Mouse (Mus musculus): Measurements from ENCODE around the gene Ruvbl1. TPM values are rescaled to one million over a fixed set of nuclear protein-coding genes. Genes with fewer than 3 reads are reported as not detected.

Gene Ruvbl1
- total RNA-seq, 1 experiment from 2014 or later = 242 TPM

DNA sequence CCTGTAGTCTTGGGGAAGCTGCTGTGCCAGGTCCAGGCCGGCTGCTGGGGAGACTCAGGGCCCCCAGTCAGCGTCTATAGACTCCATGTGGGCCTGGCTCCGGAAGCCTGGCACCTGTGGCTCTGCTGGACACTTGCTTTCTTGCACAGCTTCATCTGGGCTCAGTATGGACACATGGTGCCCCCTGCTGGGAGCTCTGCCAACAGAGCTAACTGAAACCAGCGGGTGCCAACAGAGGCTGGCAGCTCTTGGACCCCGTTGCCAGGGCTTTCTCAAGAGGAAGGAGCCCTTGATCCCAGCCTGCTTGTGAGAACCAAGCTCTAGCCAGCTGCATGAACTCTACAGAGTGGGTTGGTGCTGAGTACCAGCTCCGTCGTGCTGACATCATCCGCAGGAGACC is 21.7 kb downstream of the Ruvbl1 start:
- ATAC-seq (replicated peaks in 1 of 2; ENCODE audit: insufficient read depth in 1 of 2, low FRiP score in 2 of 2, low TSS enrichment in 1 of 2, low read depth in 1 of 2, poor library complexity in 2 of 2, severe bottlenecking in 2 of 2) = peak; percentile 55 to 57; a peak in 3 of 4 replicates

DNA sequence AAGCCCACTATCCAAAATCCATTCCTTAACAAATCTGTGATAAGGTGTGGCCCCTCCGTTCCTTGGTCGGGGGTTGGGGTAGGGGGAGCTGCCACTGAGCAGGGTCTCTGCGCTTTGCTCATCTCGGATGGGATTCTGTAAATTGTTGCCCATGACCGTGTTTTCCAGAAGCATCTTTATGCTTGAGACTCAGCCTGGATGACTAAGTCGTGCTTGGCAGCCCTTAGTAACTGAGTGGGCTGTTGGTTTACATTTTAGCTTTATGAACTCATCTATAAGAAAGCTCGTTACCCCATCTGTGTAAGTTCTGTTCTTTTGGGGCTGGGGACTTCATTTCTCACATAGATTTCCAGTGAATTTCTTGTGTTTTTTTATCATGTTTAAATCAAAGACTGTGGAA is 23.8 kb downstream of the Ruvbl1 start:
- ATAC-seq (replicated peaks in 1 of 2; ENCODE audit: insufficient read depth in 1 of 2, low FRiP score in 2 of 2, low TSS enrichment in 1 of 2, low read depth in 1 of 2, poor library complexity in 2 of 2, severe bottlenecking in 2 of 2) = no peak

DNA sequence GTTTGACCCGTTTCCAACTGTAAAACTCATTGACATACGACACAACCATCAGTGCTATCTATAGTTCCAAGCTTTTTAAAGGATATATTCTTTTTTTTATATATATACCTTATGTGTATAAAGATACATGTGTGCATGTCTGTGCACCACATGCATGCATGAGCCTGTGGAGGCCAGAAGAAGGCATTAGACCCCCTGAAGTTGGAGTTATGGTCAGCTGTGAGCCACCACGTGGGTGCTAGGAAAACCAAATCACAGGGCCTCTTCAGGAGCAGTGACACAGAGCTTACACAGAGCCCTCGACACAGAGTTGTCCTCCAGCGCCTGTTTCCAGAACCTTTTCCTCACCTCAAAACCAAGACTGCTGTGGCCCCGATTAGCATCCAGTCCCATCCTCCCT is 24.6 kb downstream of the Ruvbl1 start:
- ATAC-seq (replicated peaks in 1 of 2; ENCODE audit: insufficient read depth in 1 of 2, low FRiP score in 2 of 2, low TSS enrichment in 1 of 2, low read depth in 1 of 2, poor library complexity in 2 of 2, severe bottlenecking in 2 of 2) = no peak

GRCm38 (mm10) chr6:88490629-88491354 is 25.6 kb downstream of the Ruvbl1 start:
- no peak for ATAC-seq (replicated peaks in 1 of 2; ENCODE audit: insufficient read depth in 1 of 2, low FRiP score in 2 of 2, low TSS enrichment in 1 of 2, low read depth in 1 of 2, poor library complexity in 2 of 2, severe bottlenecking in 2 of 2)

DNA sequence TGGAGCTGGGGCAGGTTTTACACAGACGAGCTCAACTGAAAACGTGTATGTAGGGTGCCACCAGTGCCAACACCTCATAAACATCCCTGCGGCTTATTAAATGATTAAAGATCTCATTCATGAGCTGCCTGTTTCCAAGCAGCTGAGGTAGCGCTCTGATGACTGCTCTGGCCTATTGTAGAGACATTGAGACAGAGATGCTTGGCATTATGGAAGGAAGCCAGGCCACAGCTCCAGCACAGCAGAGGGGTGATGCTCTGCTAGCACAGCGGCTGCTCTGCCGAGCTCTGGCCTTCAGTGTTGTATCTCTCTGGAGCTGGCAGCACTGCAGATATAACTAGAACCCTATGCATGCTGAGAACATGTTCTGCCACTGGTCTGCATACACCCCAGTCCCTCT is 28.5 kb downstream of the Ruvbl1 start:
- ATAC-seq (replicated peaks in 1 of 2; ENCODE audit: insufficient read depth in 1 of 2, low FRiP score in 2 of 2, low TSS enrichment in 1 of 2, low read depth in 1 of 2, poor library complexity in 2 of 2, severe bottlenecking in 2 of 2) = no peak

GRCm38 (mm10) chr6:88499481-88500404 is 34.5 kb downstream of the Ruvbl1 start:
- 0 out of 4 replicates have a peak, but pooled peaks have one; percentile 13 to 46 for ATAC-seq (replicated peaks in 1 of 2; ENCODE audit: insufficient read depth in 1 of 2, low FRiP score in 2 of 2, low TSS enrichment in 1 of 2, low read depth in 1 of 2, poor library complexity in 2 of 2, severe bottlenecking in 2 of 2)

- ATAC-seq (replicated peaks in 1 of 2; ENCODE audit: insufficient read depth in 1 of 2, low FRiP score in 2 of 2, low TSS enrichment in 1 of 2, low read depth in 1 of 2, poor library complexity in 2 of 2, severe bottlenecking in 2 of 2) = no peak
These were observed 35.2 kb downstream of the Ruvbl1 start for GRCm38 (mm10) chr6:88500405-88500767.

GRCm38 (mm10) chr6:88502030-88502970 is 37.1 kb downstream of the Ruvbl1 start:
- no peak for ATAC-seq (replicated peaks in 1 of 2; ENCODE audit: insufficient read depth in 1 of 2, low FRiP score in 2 of 2, low TSS enrichment in 1 of 2, low read depth in 1 of 2, poor library complexity in 2 of 2, severe bottlenecking in 2 of 2)

- ATAC-seq (replicated peaks in 1 of 2; ENCODE audit: insufficient read depth in 1 of 2, low FRiP score in 2 of 2, low TSS enrichment in 1 of 2, low read depth in 1 of 2, poor library complexity in 2 of 2, severe bottlenecking in 2 of 2) = no peak
These were observed 37.8 kb downstream of the Ruvbl1 start for GRCm38 (mm10) chr6:88503044-88503443.

- no peak for ATAC-seq (replicated peaks in 1 of 2; ENCODE audit: insufficient read depth in 1 of 2, low FRiP score in 2 of 2, low TSS enrichment in 1 of 2, low read depth in 1 of 2, poor library complexity in 2 of 2, severe bottlenecking in 2 of 2)
These were observed 48.8 kb downstream of the Ruvbl1 start for GRCm38 (mm10) chr6:88513984-88514383.

DNA sequence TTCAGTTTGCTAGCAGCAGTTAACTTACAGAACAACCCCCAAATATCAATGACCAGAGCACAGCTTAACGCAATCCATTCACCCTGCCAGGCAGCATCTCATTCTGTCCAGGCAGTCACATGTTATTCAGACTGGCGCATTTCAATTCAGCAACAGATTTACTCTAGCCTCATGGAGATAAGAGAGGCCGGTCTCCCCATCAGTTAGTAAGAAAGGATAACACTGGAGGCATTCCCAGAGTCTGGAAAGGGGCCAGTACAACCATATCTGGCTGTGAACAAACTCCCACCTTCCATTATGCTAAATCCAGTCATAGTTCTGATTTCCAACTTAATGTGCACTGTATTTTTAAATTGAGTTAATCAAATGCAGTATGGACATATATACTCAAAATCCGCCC is 49.3 kb downstream of the Ruvbl1 start:
- ATAC-seq (replicated peaks in 1 of 2; ENCODE audit: insufficient read depth in 1 of 2, low FRiP score in 2 of 2, low TSS enrichment in 1 of 2, low read depth in 1 of 2, poor library complexity in 2 of 2, severe bottlenecking in 2 of 2) = no peak

GRCm38 (mm10) chr6:88515971-88516370 is 50.8 kb downstream of the Ruvbl1 start:
- ATAC-seq (replicated peaks in 1 of 2; ENCODE audit: insufficient read depth in 1 of 2, low FRiP score in 2 of 2, low TSS enrichment in 1 of 2, low read depth in 1 of 2, poor library complexity in 2 of 2, severe bottlenecking in 2 of 2) = no peak

- no peak for ATAC-seq (replicated peaks in 1 of 2; ENCODE audit: insufficient read depth in 1 of 2, low FRiP score in 2 of 2, low TSS enrichment in 1 of 2, low read depth in 1 of 2, poor library complexity in 2 of 2, severe bottlenecking in 2 of 2)
These were observed 51.5 kb downstream of the Ruvbl1 start for GRCm38 (mm10) chr6:88516667-88517066.

DNA sequence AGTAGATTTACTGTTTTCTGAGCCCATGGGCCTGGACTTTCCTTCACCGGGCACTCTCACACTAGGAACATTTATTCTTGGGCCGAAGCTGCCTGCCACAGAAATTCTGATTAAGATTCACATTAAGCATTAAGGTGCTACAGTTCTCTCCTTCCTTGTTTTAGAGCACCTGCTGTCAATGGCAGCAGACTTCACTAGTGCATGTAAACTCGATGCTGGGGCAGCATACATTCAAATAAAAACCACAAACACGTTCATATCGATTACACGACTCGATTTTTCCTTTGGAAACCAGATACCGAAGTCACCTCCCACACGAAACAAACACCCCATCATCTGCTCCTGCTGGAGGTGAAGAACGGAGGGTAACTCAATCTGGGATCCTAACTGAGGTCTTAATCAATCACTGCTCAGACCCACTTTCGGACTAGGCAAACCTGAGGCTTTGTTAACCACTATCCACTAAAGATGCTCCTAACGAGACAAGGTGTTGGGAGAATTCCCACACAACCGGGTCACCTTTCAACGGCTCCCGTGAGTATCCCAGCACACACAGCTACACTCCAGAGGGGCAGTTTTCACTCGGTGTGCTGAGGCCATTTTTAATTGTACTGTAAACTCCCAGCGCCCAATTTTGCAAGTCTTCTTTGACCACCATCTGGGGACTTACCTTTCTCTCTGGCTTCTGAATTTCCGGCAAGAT is 52.6 kb downstream of the Ruvbl1 start:
- no peak for ATAC-seq (replicated peaks in 1 of 2; ENCODE audit: insufficient read depth in 1 of 2, low FRiP score in 2 of 2, low TSS enrichment in 1 of 2, low read depth in 1 of 2, poor library complexity in 2 of 2, severe bottlenecking in 2 of 2)

GRCm38 (mm10) chr6:88518404-88519263 is 53.4 kb downstream of the Ruvbl1 start, which contains the start of gene Sec61a1:
TSS of gene Sec61a1 (minus strand) at chr6:88518905.
- ATAC-seq (replicated peaks in 1 of 2; ENCODE audit: insufficient read depth in 1 of 2, low FRiP score in 2 of 2, low TSS enrichment in 1 of 2, low read depth in 1 of 2, poor library complexity in 2 of 2, severe bottlenecking in 2 of 2) = peak; percentile 92 to 98

- no peak for ATAC-seq (replicated peaks in 1 of 2; ENCODE audit: insufficient read depth in 1 of 2, low FRiP score in 2 of 2, low TSS enrichment in 1 of 2, low read depth in 1 of 2, poor library complexity in 2 of 2, severe bottlenecking in 2 of 2)
These were observed 56.6 kb downstream of the Ruvbl1 start for GRCm38 (mm10) chr6:88521821-88522220.
